Mouse (Mus musculus) B cell, adult 2 months (primary cell): ENCODE data around the gene Sdccag8.

Source experiments
- DNase-seq, 2 experiments: peaks; one replicate each; pipeline ENCODE4 v3.0.0; 2022

The Sdccag8 gene

GRCm38 (mm10) chr1:176944458-176945174 lies 130.2 kb downstream of the Sdccag8 start:
- DNase-seq: no peak

- DNase-seq: no peak
Measured at GRCm38 (mm10) chr1:176945175-176945540, 130.7 kb downstream of the Sdccag8 start.

GRCm38 (mm10) chr1:176946031-176946795 lies 131.8 kb downstream of the Sdccag8 start:
- DNase-seq: no peak

GRCm38 (mm10) chr1:176946796-176947181 lies 132.3 kb downstream of the Sdccag8 start:
- DNase-seq: no peak

- DNase-seq: no peak
Measured at GRCm38 (mm10) chr1:176948861-176949260, 134.4 kb downstream of the Sdccag8 start.

GRCm38 (mm10) chr1:176949320-176949719 lies 134.9 kb downstream of the Sdccag8 start:
- no peak for DNase-seq

GRCm38 (mm10) chr1:176950061-176950460 lies 135.6 kb downstream of the Sdccag8 start:
- no peak for DNase-seq

- DNase-seq: no peak
Measured at GRCm38 (mm10) chr1:176951836-176952235, 137.4 kb downstream of the Sdccag8 start.

GRCm38 (mm10) chr1:176958311-176958710 lies 143.9 kb downstream of the Sdccag8 start:
- no peak for DNase-seq

- DNase-seq: no peak
Measured at GRCm38 (mm10) chr1:176961716-176962115, 147.3 kb downstream of the Sdccag8 start.

- no peak for DNase-seq
Measured at GRCm38 (mm10) chr1:176962894-176963293, 148.4 kb downstream of the Sdccag8 start.

GRCm38 (mm10) chr1:176967299-176967698 lies 152.8 kb downstream of the Sdccag8 start:
- DNase-seq: no peak

- DNase-seq: no peak
Measured at GRCm38 (mm10) chr1:176970635-176971478, 156.4 kb downstream of the Sdccag8 start.

- no peak for DNase-seq
Measured at GRCm38 (mm10) chr1:176971479-176971797, 157.0 kb downstream of the Sdccag8 start.

- DNase-seq: no peak
Measured at GRCm38 (mm10) chr1:176973356-176974088, 159.1 kb downstream of the Sdccag8 start.

GRCm38 (mm10) chr1:176979235-176979634 lies 164.8 kb downstream of the Sdccag8 start:
- DNase-seq: no peak

- no peak for DNase-seq
Measured at GRCm38 (mm10) chr1:176980140-176980539, 165.7 kb downstream of the Sdccag8 start.

- DNase-seq: peak; percentile 43 to 53
Measured at GRCm38 (mm10) chr1:176980801-176981400, 166.4 kb downstream of the Sdccag8 start.

GRCm38 (mm10) chr1:176981511-176981910 lies 167.1 kb downstream of the Sdccag8 start:
- no peak for DNase-seq

- DNase-seq: no peak
Measured at GRCm38 (mm10) chr1:176982671-176983070, 168.2 kb downstream of the Sdccag8 start.

- DNase-seq: no peak
Measured at GRCm38 (mm10) chr1:176985691-176986090, 171.2 kb downstream of the Sdccag8 start.

- DNase-seq: peak; percentile 63 to 67
Measured at GRCm38 (mm10) chr1:176986275-176986674, 171.8 kb downstream of the Sdccag8 start.
